Mouse (Mus musculus): ENCODE results near the gene Rgs9. TPM values are rescaled to one million over a fixed set of nuclear protein-coding genes. Genes with fewer than 3 reads are reported as not detected.

The Rgs9 gene
- polyA plus RNA-seq, 1 experiment = 1.4 TPM

DNA sequence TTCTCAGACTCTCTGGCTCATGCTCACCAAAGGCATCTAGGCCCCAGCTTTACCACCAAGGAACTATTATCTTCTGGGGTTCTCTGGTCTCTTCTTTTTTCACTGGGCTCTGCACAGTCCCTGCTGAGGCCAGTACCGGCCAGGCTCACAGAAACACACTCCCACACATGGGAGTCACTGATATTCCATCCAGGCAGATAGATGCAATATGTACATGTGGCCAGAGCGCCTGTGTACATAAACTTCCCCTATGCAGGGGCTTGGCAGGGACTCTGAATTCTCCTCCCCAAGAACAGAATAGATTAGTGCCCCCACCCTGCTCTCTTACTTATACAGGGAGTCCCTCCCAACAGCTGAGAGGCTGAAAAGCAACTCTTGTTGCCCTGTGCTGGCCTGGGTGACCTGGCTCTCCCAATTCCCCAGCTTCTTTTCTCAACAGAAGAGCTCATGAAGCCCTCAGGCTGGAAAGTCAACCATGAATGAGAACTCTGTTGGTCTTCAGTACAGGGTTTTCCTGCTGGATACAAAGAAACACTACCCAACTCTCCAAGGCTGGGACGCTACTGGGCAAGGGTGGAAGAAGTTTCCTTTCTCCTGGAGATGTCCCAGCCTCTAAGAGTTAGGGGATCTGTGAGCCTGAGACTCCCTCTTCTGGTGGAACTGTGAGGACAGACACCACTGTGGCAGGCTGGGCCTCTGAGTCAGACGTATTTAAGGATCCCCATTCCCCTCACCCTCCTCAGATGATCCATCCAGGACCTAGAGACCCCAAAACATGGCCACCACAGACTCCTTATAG lies 76.5 kb downstream of the Rgs9 start:
- Histone ChIP-seq H3K4me3 (ENCODE audit: insufficient read depth, low read depth, low read length) (no peak overlapping the region), H3K27me3 (replicated peaks; ENCODE audit: control insufficient read depth, insufficient read depth, low read length) (no peaks in the 10 kb centered on the region), H3K27ac (ENCODE audit: insufficient read depth, low read depth, low read length) (no peak overlapping the region), H3K4me1 (ENCODE audit: control insufficient read depth, insufficient read depth, low read length) (no peaks in the 10 kb centered on the region), H3K36me3 (ENCODE audit: control insufficient read depth, insufficient read depth, low read length) (no peaks in the 10 kb centered on the region)
- WGBS = 51% methylated on average over 4 of the region's 4 CpGs
- TF ChIP-seq POLR2A (IDR thresholded peaks at IDR 0.05; ENCODE audit: low read depth, low read length) (no peak), CTCF (conservative IDR thresholded peaks at IDR 0.05; ENCODE audit: insufficient read depth, insufficient read length, low read depth, low read length) (peak; percentile 21; the same call in 1 of the 2 replicates)
- DNase-seq = no peak

DNA sequence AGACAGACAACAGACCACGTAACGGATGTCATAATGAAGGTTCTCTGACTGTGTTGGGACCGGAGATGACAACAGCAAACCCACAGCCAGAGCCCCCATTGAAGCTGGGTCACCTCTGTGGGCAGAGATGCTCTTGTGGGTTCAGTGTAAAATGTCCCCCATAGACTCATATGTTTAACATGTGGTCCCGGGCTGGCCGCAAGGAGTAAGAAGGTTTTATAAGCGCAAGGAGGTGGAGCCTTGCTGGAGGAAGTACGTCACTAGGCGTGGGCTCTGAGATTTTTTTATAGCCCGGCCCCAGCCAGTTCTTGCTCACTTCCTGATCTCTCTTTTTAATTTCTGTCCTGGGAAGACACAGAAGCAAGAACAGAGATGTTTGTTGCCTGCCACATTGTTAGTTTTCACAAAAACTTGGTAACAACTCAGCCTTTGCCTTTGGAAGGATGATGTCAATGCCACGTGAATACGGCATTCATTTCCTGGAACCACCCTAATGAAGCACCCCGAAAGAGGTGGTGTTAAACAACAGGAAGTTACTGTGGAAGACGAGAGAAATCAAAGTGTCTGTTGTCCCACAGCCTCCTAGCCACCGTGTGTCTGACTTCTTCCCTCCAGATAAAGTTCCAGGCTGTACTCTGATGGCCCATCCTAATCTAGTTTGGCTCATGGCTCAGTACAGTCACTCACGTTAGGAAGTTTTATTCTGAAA lies 79.1 kb downstream of the Rgs9 start:
- 75% methylated on average over 15 of the region's 15 CpGs for WGBS
- no peaks in the 10 kb centered on the region for H3K36me3 ChIP-seq (ENCODE audit: control insufficient read depth, insufficient read depth, low read length)
- H3K4me1 ChIP-seq (ENCODE audit: control insufficient read depth, insufficient read depth, low read length) = no peaks in the 10 kb centered on the region
- H3K27me3 ChIP-seq (replicated peaks; ENCODE audit: control insufficient read depth, insufficient read depth, low read length) = no peaks in the 10 kb centered on the region
- no peak overlapping the region for H3K27ac ChIP-seq (ENCODE audit: insufficient read depth, low read depth, low read length)
- TF ChIP-seq CTCF (conservative IDR thresholded peaks at IDR 0.05; ENCODE audit: insufficient read depth, insufficient read length, low read depth, low read length) (no peak), POLR2A (IDR thresholded peaks at IDR 0.05; ENCODE audit: low read depth, low read length) (no peak)
- H3K4me3 ChIP-seq (ENCODE audit: insufficient read depth, low read depth, low read length) = no peak overlapping the region
- DNase-seq = no peak

DNA sequence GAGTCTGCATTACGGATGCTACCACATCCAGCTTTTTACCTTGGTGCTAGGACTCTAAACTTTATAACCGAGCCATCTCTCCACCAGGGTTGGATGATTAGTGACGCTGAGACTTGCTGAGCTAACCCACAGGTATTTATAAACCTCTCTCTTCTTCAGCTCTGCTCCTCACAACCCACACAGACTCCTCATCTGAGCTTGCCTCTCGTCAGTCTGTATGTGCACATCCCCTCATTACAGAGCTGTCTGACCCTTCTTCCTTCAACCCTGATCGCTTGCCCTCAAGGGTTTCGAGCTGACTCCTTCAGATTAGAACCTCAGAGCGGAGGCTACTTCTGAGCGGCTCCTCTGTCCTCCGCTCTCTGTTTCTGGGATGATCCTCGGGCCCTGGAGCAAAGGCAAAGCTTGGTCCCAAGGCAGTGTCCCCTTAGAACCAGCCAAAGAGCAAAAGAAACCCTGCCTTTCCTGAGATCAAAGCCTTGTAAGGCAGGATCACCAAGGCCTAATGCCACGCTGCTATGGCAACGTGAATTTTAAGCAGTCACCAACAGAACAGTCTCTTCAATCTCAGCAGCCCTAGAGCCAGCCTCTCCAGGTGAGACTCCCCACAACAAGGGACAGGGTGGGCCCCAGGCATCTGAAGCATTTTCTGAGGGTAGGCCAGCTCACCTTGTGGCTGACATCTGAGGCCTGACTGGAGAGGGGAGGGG lies 79.9 kb downstream of the Rgs9 start:
- no peak overlapping the region for H3K4me3 ChIP-seq (ENCODE audit: insufficient read depth, low read depth, low read length)
- no peaks in the 10 kb centered on the region for H3K36me3 ChIP-seq (ENCODE audit: control insufficient read depth, insufficient read depth, low read length)
- WGBS = 69% methylated on average over 12 of the region's 12 CpGs
- no peaks in the 10 kb centered on the region for H3K4me1 ChIP-seq (ENCODE audit: control insufficient read depth, insufficient read depth, low read length)
- TF ChIP-seq CTCF (conservative IDR thresholded peaks at IDR 0.05; ENCODE audit: insufficient read depth, insufficient read length, low read depth, low read length) = no peak
- TF ChIP-seq POLR2A (IDR thresholded peaks at IDR 0.05; ENCODE audit: low read depth, low read length) = no peak
- no peaks in the 10 kb centered on the region for H3K27me3 ChIP-seq (replicated peaks; ENCODE audit: control insufficient read depth, insufficient read depth, low read length)
- DNase-seq = no peak
- H3K27ac ChIP-seq (ENCODE audit: insufficient read depth, low read depth, low read length) = no peak overlapping the region

DNA sequence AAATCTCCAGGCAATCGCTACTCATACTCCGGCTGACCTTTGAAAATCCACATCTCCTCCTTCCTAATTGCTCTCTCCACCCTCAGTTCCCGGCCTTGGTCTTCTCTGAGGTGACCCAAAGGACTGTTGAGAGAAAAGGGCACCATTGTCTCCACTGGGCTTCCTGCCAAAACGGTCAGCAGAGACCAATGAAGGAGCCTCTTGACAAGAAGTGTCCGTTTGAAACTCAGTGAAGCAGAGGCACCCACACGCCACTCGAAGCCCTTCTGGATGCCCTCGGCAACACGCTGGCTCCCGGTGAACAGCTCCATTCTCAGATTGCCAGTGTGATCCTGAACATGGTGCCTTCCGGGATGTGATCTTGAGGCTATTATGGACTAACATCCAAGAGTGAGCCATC lies 87.2 kb downstream of the Rgs9 start:
- H3K36me3 ChIP-seq (ENCODE audit: control insufficient read depth, insufficient read depth, low read length) = no peaks in the 10 kb centered on the region
- H3K27me3 ChIP-seq (replicated peaks; ENCODE audit: control insufficient read depth, insufficient read depth, low read length) = no peaks in the 10 kb centered on the region
- H3K4me1 ChIP-seq (ENCODE audit: control insufficient read depth, insufficient read depth, low read length) = no peaks in the 10 kb centered on the region
- no peak overlapping the region for H3K27ac ChIP-seq (ENCODE audit: insufficient read depth, low read depth, low read length)
- no peak overlapping the region for H3K4me3 ChIP-seq (ENCODE audit: insufficient read depth, low read depth, low read length)
- WGBS = 37% methylated on average over 11 of the region's 11 CpGs
- TF ChIP-seq POLR2A (IDR thresholded peaks at IDR 0.05; ENCODE audit: low read depth, low read length) (no peak), CTCF (conservative IDR thresholded peaks at IDR 0.05; ENCODE audit: insufficient read depth, insufficient read length, low read depth, low read length) (no peak)
- DNase-seq = no peak

DNA sequence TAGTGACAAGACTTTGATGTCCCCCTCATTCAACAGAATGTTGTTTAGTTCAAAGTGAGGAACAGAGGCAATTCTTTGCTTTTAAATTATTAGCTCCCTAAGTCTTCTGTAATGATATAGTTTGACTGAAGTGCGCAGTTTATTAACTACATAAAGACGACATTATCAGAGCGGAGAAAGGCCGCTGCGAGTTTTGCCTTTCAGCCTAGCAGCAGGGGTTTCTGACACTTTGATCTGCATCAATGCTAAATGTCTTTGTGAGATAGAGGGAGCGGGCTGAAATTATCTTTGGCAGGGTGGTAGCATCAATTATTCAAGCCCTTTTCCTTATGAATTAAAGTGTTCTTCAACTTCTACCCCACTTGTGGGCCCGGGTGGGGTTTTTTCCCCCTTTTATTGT lies 87.6 kb downstream of the Rgs9 start:
- H3K27me3 ChIP-seq (replicated peaks; ENCODE audit: control insufficient read depth, insufficient read depth, low read length) = no peaks in the 10 kb centered on the region
- no peak overlapping the region for H3K27ac ChIP-seq (ENCODE audit: insufficient read depth, low read depth, low read length)
- 68% methylated on average over 7 of the region's 7 CpGs for WGBS
- no peak overlapping the region for H3K4me3 ChIP-seq (ENCODE audit: insufficient read depth, low read depth, low read length)
- TF ChIP-seq POLR2A (IDR thresholded peaks at IDR 0.05; ENCODE audit: low read depth, low read length) = no peak
- TF ChIP-seq CTCF (conservative IDR thresholded peaks at IDR 0.05; ENCODE audit: insufficient read depth, insufficient read length, low read depth, low read length) = no peak
- no peaks in the 10 kb centered on the region for H3K36me3 ChIP-seq (ENCODE audit: control insufficient read depth, insufficient read depth, low read length)
- no peak for DNase-seq
- H3K4me1 ChIP-seq (ENCODE audit: control insufficient read depth, insufficient read depth, low read length) = no peaks in the 10 kb centered on the region

DNA sequence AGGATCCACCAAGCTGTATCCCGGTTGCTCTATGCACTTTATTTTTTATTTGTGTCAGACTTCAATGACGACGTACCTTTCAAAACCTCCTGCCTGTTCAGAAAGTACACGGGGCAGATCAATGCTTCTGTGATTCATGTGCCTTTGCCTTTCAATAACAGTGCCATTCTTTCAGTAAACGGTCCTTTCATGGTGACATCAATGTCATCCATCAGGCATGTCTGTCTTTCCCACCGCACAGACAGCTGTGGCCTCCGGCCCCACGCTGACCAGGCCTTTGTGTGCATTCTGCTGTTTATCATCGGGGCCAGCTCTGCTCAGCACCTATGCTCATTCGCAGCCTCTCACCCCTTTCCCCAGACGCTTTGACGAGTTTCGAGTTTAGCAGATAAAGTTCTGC lies 91.2 kb downstream of the Rgs9 start:
- Histone ChIP-seq H3K27ac (ENCODE audit: insufficient read depth, low read depth, low read length) (no peak overlapping the region), H3K36me3 (ENCODE audit: control insufficient read depth, insufficient read depth, low read length) (no peaks in the 10 kb centered on the region), H3K27me3 (replicated peaks; ENCODE audit: control insufficient read depth, insufficient read depth, low read length) (no peaks in the 10 kb centered on the region), H3K4me3 (ENCODE audit: insufficient read depth, low read depth, low read length) (no peak overlapping the region), H3K4me1 (ENCODE audit: control insufficient read depth, insufficient read depth, low read length) (no peaks in the 10 kb centered on the region)
- DNase-seq = no peak
- TF ChIP-seq CTCF (conservative IDR thresholded peaks at IDR 0.05; ENCODE audit: insufficient read depth, insufficient read length, low read depth, low read length) = no peak
- no peak for TF ChIP-seq POLR2A (IDR thresholded peaks at IDR 0.05; ENCODE audit: low read depth, low read length)
- WGBS = 58% methylated on average over 13 of the region's 13 CpGs

DNA sequence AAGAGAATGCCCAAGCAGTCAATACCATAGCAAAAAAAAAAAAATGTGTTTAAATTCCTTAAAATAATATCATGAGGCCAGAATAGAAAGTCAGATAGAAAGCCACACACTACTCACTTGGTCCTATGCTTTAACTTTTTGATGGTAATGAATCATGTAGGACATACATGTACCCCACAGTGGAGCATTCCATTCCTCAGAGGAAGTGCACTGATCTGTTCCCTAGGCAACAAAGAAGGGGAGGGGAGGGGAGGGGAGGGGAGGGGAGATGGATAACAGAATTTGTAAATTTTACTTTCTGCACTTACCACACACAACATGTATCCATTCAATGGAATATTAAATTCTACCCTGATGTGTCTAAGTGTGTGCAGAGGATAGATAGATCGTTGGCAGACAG lies 91.9 kb downstream of the Rgs9 start:
- no peaks in the 10 kb centered on the region for H3K4me1 ChIP-seq (ENCODE audit: control insufficient read depth, insufficient read depth, low read length)
- no peak overlapping the region for H3K27ac ChIP-seq (ENCODE audit: insufficient read depth, low read depth, low read length)
- no peaks in the 10 kb centered on the region for H3K36me3 ChIP-seq (ENCODE audit: control insufficient read depth, insufficient read depth, low read length)
- no peak for TF ChIP-seq POLR2A (IDR thresholded peaks at IDR 0.05; ENCODE audit: low read depth, low read length)
- TF ChIP-seq CTCF (conservative IDR thresholded peaks at IDR 0.05; ENCODE audit: insufficient read depth, insufficient read length, low read depth, low read length) = no peak
- no peaks in the 10 kb centered on the region for H3K27me3 ChIP-seq (replicated peaks; ENCODE audit: control insufficient read depth, insufficient read depth, low read length)
- no peak overlapping the region for H3K4me3 ChIP-seq (ENCODE audit: insufficient read depth, low read depth, low read length)
- WGBS = 96% methylated on average over 1 of the region's 1 CpGs
- DNase-seq = no peak
